Mouse (Mus musculus): ENCODE measurements around the gene Mdk.
A peak's percentile ranks its signal among the peaks of the same experiment; 100 is the strongest.

The Mdk gene

DNA sequence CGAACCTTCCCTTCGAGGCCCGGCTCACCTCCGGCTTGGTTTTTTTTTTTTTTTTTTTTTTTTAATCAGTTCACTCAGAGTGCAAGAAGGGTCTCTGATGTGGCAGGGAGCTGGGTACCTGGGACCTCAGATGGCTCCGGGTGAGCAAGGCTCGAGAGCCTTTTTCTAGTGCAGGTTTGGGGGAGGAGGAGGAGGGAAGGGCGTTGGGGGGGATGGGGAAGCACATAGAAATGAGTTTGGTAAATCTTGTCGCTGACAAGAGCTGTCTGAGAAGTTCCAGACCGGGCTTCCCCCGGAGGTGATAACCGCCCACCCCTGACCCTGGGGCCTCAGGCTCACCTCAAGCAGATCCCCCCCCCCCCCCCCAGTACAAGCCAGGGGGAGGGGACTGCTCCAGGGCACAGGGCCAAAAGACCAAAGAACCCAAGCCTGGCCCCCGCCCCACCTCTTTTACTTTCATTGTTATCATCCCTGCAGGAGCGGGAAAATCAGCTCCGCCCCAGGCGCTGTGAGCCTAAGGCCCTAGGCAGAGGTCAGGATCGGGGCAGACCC lies at the start of gene Mdk:
Mdk (minus strand) TSS at position 138 of the 552 bp plus-strand sequence.
- no peak for DNase-seq (ENCODE audit: extremely low read depth, low read depth, low spot score)

DNA sequence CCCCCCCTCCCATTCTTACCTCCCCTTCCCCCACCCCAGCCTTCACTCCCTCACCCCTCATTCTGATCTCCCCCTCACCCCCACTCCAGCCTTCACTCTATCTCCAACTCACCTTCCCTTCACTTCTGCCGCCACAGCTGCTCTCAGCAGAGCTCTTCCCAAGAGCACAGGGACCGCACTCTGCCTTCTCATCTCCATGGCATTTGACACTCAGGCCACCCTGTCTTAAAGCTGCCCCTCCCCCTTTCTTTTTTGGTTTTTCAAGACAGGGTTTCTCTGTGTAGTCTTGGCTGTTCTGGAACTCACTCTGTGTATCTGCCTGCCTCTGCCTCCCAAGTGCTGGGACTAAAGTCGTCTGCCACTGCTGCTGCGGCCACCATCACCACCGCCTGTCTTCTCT lies 48.7 kb upstream of the Mdk start:
- no peak for DNase-seq (ENCODE audit: extremely low read depth, low read depth, low spot score)

DNA sequence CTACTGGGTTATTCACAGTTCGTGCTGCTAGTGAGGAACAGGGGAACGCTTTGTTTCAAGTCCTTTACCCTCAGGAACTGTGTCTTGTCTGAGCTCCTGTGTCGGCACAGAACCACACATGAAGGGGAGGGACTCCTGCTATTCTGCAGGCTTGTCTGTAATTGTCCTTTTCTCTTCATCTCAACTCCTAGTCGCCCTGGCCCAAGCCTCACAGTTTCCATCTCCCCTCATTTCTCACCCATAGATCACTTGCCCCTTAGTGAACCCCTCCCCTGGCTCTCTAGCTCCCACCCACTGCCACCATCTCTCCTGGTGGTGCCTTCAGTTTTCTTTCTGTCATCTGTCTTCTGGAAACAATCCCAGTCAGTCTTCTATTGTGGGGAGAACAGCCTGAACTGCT lies 48.1 kb upstream of the Mdk start:
- DNase-seq (ENCODE audit: extremely low read depth, low read depth, low spot score) = no peak

DNA sequence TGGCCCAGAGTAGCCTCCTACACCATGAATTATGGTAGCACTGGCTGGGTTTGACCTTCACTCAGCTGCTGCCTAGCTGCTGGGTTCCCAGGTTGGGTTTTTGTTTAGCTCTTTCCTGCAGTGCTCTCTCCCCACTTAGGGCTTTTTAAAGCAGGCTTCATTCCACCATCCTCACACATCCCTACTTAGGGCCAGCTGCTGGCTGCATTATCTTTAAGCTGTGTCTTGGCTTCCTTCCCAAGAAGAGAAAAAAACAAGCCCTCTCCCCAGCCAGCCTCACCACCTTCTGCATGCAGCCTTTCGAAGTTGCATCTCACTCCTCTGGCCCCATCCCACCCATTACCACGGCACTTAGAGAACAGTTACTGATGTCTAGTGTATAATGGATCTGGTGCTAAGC lies 46.5 kb upstream of the Mdk start:
- no peak for DNase-seq (ENCODE audit: extremely low read depth, low read depth, low spot score)

DNA sequence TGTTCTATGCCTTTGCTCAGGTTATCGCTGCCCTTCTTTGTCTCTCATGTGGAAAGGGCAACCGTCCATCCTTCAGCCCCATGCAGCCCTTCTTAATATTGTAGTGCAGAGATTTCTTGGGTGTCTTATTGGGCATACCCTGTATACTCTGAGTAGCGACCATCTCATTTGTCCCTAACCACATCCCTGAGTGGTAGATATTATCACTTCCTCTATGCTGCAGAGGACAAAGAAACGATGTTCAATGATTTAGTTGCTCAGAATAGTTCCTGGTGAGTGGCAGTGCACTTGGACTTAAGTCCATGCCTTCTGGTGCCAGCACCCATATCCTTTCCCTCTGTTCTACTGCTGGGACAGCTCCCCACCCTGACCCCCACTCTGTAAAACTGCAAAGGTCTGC lies 45.9 kb upstream of the Mdk start:
- DNase-seq (ENCODE audit: extremely low read depth, low read depth, low spot score) = no peak

DNA sequence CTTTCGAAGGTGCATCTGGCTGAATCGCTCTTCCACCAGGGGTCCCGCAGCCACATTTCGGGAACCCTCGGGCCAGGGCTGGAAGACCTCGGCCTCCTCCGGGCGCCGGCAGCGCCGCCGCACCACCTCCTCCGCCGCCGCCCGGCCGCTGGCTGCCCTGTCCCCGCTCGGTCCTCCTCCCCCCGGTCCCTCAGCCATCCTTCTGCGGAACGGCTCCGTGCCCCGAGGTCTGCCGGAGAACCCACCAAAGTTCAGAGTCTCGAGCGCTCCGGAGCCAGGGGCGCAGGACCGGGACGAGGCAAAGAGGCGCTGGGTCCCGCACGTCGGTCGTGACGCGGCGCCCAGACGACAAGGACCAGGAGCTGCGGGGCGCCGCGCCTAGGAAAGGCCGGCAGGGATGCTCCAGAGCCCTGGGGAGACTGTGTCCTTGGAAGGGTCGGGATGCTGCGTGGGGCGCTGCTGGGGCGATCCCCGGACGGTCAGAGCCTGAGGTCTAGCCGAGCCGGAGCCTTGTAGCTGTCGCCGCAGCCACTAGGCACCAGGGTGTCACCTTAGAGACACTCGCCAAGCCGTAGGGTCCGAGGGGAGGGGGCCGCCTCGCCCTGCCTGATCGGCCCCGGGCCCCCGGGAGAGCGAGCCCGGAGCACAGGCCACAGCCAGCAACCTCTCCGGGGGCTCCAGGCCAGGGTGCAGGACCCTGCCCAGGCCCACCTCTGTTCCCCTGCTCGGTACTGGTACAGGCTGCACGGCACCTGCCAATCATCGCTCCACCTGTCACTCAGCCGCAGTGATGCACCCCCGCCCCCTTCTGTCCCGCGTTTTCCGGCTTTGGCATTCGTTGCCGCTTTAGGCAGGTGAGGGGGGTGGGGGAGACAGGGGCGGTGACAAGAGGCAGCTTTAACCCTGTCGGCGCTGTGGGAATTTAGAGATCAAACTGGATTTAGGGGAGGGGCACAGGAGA lies 43.8 kb upstream of the Mdk start, which contains the start of gene Dgkz:
Dgkz (minus strand) TSS at position 284 of the 961 bp plus-strand sequence.
- DNase-seq (ENCODE audit: extremely low read depth, low read depth, low spot score) = no peak

DNA sequence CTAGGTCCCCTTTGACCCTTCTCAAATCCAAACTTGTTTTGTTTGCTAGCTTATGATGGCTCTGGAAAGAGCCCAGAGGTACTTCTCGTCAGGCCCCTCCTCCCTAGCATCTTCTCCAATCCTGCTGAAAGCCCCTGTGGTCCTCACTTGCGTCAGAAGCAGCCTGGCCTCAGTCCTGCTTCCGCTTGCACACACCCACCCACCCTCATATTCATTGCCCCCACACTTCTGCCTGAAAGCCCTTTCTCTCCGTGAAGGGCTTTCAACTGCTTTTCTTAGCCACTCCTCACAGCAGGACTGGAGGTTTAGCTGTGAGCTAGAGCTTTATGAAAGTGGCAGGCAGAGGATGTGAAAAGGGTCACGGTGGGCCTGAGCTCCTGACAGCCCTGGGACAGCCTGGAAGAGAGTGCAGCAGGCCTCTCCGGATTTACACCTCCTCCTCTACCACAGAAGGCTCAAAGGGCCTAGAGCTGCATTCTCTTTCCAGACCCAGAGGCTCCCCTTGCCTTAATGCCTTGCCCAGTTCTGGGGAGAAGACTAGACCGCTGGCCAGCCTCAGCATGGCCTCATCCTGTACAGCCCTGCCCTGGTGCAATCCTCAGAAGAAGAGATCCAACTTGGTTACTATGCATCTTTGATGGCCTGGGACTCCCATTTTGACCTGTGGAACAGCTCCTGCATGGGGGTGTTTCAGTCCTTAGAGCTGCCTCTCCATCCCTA lies 41.5 kb upstream of the Mdk start:
- no peak for DNase-seq (ENCODE audit: extremely low read depth, low read depth, low spot score)

DNA sequence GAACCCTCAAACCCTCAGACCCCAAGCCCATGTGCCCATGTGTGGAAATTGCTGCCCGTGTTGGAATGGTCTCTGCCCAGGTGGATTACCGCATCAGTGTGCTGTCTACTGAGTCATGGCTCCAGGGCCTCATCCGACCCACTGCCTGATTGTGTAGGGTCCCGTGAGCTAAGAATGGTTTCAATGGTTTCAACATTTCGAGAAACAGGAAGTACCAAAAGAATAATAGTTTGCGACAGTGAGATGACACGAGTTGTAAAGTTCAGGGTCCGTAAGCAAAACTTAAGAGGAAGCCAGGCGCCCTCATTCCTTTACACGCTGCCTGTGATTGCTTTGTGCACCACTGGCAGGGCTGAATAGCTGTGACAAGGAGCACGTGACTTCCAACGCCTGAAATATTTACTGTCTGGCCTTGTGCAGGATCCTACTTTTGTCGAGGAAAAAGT lies 40.0 kb upstream of the Mdk start:
- no peak for DNase-seq (ENCODE audit: extremely low read depth, low read depth, low spot score)

DNA sequence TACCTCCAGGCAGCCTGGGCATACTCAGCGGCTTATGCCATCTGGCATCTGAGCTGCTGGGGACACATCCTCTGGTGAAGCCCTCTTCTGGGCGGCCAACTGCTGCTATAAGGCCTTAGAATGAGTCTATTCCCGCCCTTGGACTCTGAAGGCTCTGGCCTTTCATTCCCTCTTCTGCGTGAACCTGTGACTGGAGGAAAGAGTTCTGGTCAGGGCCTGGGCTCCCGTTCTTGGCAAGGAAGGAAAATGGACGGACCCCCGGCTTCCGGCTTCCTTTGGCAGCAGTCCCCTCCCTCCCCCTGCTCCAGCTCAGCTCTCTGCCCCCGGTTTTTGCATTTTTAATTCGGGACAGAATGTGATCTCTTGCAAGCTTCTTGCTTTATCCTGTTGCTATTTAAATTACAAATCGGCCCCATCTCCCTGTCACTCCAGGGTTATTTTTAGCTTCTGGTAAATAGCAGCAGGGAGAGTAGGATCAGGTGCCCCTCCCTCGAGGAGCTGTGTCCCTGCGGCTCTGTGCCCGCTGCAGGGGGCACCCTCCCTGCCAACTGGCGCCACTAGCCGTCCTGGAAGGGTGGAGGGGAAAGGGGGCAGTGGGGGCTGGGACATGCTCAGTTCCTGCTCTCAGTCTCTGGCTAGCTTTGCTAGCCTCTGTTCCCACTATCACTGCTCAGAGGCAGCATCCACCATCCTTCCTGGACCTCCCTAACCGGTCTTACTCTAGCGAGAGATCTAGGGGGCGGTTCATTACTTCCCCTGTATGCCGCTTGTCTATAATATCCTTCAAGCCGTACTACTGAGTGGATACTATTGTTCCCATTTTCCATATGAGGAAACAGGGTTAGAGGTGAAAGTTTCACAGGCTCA lies 39.4 kb upstream of the Mdk start:
- DNase-seq (ENCODE audit: extremely low read depth, low read depth, low spot score) = no peak

DNA sequence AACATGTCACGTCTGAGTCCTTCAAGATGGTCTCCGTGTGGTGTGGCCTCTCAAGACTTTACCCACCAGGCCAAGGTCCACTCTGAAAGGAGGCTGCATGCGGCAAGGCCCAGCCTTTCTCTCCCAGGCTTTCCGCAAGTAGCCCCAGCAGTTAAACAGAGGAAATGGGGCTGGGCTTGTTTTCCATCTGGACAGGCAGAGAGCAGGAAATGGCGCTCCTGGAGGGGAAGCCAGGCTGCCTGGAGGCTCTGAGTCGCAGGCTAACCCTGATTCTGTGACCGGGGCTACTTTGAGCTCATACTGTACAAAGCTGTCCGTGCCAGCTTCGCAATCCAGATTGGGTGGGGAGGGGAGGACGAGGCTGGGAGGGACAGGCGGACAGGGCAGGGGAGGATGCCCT lies 35.9 kb upstream of the Mdk start:
- no peak for DNase-seq (ENCODE audit: extremely low read depth, low read depth, low spot score)

DNA sequence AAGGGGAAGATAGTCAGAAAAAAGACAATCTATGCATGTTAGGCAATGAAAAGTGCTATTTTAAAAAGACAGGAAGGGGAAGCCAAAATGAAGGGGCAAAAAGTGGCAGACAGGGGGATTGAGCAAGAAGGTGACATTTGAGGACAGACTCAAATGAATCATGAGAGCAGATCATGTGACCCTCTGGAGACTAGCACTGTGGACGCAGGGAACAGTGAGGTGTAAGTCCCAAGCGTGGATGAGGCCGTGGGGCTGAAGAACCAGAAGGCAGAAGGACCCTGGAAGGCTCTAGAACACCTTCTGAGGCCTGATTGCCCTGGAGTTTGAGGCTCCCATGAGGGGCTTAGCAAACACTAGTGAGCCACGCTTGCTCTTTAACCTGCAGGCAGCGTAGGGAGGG lies 34.3 kb upstream of the Mdk start:
- no peak for DNase-seq (ENCODE audit: extremely low read depth, low read depth, low spot score)

DNA sequence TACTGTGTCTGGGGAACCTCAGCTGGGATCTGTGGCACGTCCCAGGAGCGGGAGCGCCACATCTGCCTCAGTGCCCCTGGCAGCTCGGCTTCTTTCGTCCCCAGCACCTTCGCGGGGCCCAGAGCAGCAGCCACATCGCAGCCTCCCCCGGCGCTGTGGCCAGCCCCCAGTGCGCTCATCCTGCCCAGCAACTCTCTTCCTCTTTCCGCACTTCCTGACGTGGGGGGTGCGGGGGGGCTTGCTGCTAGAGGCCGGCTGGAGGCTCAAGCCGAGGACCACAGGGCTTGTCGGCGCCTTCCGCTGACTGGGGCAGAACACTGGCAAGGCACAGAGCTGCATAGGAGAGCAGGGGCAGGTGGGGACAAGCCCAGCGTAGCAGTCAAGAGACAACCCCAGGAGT lies 33.3 kb upstream of the Mdk start:
- no peak for DNase-seq (ENCODE audit: extremely low read depth, low read depth, low spot score)

DNA sequence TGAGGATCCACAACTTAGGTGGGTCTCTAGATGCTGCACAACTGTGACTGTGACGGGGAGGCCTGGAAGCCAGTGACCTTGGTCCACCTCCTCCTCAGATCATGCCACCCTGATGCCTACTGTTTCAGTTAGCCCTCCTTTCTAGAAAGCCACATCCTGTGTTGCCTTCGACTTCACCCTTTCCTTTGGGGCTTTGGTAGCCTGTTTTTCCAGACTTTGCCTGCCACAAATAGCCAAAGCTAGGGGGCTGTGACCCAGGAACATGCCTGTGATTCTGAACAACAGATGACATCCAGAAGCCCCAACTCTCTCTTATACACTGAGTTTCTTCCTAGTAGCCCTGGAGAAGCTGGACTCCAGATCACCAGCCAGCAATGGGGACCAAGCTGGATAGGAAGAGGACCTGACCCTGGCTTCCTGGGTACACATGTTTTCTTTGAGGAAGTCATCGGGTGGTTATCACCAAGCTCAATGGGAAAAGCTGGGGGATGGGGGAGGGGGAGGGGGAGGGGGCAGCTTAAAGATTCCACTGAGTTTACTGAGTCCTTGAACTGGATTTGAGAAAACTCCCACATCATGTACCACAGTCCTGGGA lies 32.6 kb upstream of the Mdk start:
- DNase-seq (ENCODE audit: extremely low read depth, low read depth, low spot score) = no peak

DNA sequence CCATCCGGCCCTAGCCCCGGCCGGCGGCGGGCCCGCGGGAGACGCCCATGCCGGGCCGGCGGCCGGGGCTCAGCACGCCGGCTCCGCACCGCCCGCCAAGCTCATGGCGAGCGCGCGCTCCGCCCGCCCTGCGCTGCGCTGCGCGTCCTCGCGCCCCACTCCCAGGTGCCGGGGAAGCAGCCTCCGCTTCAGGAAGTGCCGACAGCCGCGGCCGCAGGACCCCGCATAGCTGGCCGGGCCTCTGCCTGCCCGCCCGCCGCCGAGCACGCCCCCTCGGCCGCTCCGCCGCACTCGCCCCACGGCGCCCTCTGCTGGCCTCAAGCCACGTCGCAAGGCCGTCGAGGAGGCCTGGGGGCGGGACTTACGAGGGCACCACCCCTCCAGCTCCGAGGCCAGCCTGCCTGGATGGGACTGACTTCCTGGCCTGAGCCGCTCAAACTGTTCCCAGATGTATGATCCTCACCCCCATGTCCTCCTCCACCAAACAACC lies 31.4 kb upstream of the Mdk start:
- no peak for DNase-seq (ENCODE audit: extremely low read depth, low read depth, low spot score)

DNA sequence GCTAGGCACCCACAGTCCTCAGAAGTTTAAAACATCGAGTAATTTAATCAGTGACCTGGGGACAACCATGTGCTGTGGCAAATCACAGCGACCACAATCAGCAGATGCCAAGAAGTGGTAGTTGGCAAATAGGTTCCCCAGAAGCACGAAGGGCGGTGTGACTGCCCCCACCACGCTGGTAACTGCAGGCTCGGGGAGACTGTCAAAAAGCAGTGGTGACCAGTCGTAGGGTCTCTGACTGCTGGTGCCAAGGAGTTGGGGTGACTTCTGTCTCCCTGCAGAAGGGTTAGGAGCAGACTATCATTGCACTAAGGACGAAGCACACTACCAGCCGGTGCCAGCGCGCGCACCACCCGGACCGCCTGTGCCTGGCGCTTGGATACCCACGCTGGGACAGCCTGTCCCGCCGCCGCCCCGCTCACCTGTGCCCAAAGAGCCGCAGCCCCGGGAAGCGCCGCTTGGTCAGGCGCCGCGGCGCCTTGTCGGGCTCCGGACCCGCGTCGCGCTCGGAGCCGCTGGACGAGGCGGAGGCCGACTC lies 30.8 kb upstream of the Mdk start:
- DNase-seq (ENCODE audit: extremely low read depth, low read depth, low spot score) = no peak

DNA sequence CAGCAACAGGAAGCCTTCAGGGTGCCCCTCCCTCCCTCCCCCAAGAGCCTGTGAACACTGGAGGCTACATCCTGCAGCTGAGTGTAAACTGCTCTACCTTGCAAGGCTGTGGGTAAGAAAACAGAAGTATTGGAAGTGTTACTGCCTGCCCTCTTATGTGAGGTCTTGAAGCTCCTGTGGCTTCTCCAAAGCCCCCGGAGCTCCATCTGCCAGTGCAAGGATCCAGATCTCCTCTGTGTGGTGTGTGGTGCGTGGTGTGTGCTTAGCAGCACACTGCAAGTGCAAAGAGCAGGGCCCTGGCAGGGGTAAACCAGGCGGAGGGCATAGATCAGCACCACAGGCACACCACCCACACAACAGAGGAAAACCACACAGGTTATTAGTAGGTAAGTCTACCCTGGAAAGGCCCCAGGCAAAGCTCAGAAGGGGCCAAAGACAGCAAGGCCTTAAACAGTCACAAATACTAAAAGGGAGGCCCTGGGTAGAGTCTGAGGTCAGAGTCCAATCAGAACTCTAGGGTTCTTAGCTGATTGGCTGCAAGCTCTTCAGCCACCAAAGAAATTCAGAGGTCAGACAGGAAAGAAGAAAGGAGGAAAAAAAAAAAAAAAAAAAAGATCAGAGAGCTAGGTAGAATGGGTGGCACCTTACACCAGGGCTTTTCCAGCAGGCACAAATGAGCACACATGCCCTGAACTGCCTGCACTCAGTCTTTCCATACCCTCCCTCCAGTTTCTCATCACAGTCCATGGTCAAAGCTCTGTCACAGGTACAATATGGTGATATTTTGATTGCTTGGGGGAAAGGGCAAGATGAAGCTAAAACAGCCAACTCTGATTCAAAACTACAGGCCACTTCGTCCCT lies 30.0 kb upstream of the Mdk start:
- DNase-seq (ENCODE audit: extremely low read depth, low read depth, low spot score) = peak; percentile 79

DNA sequence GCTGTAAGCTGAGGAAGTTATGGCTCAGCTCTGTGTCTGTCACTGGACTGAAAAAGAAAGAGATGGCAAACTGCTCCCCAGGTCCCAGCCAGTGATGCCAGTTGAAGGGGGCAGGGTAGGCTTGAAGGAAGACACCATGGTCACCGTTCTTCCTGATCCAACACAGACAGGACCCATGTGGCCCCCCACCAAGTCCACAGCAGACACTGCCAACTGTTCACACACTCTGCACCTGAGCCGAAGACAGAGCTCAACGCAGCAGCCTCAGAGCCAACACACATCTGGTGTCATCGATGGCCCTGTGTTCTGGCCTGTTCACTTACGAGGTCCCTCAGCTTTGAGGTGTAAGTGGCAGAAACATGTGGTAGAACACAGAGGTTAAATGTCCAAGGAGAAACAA lies 28.4 kb upstream of the Mdk start:
- DNase-seq (ENCODE audit: extremely low read depth, low read depth, low spot score) = no peak

DNA sequence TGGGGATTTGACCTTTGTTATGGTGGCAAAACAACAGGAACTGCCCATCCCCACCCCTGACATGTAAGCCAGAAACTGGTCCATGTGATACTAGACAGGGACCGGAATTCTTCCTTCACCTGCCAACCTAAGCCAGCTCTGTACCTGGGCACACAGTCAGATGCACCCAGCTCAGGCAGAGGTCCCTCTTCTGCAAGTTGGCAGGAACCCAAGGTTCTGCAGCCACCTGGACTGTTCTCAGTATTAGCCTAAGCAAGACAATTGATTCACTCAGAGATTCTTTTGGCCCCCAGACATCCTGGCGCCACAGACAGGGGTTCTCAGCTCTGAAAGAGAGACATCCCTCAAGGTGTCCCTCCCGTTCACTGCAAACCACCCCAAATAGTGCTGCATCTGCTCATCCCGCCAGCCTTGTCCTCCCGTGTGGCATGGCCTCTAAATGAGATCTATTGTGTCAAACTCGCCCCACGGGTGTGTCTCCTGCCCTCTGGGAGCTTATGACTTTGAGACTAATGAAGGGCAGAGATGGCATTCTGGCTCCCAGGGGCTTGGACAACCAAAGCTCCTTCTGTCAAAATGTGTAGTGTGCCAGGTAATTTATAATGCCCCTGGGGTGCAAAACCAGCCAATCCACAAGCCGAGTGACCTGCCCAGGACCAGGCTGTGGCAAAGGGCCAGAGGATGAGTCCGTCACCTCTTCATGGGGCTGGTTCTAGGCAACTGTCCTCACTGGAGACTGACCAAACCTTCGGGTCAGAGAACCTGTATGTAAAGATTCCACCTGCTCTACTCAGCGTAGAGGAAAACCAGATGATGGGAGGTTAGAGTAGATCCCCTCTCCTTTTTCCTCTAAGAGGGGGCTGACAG lies 27.7 kb upstream of the Mdk start:
- DNase-seq (ENCODE audit: extremely low read depth, low read depth, low spot score) = no peak
